Mouse (Mus musculus): ENCODE data around the gene Slamf9.

Slamf9 gene

DNA sequence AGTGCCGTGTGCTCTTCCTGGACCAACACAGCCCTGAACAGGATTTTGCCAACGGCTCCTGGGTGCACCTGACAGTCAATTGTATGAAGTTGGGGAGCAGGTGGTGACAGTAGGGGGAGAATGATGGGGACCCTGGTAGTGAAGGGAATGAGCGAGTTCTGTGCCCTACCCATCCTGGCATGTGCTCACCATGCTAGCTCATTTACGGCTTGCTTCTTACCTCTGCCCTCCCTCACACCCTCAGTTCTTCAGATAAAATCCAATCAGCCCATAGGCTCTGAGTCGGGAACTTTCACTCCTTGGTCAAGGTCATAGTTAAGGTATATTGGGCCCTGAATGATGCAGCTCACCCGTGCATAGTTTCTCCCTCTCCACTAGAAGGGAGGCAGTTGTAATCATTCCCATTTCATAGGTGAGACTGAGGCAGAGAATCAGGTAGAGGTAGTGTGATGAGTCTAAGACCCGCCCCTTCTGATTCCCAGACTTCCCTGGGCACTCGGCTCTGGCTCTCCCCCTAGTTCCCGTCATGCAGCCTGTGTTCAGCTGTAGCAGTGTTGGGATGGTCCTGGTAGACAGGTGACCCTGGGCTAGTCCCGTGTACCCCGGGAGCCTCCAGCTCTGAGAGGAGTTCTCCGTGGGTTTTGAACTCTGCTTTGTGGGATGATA, 14.6 kb downstream of the Slamf9 start:
- no peak for DNase-seq (ENCODE audit: low spot score in 2 of 2)

DNA sequence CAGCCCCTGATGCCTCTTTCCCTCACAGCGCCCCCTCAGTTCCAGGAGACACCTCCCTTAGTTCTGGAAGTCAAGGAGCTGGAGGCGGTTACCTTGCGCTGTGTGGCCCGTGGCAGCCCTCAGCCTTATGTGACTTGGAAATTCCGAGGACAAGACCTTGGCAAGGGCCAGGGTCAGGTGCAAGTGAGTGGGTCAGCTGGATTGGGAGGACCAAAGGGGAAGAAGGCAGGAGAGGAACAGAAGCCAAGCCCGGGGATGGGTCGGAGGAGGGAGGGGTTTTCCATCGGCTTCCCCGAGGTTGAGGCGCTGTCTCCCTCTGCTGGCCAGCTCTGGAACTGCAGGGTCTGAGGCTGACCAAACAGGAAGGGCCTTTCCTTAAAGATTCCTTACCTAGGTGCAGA, 15.1 kb downstream of the Slamf9 start:
- peak; percentile 64 to 79 for DNase-seq (ENCODE audit: low spot score in 2 of 2)

DNA sequence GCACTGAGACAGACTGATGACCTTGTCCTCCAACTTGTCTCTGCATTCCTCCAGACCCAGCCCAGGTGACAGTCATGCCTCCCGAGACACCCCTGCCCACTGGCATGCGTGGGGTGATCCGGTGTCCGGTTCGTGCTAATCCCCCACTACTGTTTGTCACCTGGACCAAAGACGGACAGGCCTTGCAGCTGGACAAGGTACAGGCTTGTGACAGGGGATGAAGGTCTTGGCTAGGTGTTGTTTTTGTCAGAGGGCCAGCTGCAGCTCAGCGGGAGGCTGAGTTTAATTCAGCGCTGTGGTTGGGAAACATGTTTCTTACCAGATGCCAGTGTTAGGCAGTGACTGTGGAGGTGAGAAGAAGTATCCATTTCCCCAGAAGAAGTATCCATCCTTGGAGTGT, 16.9 kb downstream of the Slamf9 start:
- no peak for DNase-seq (ENCODE audit: low spot score in 2 of 2)

DNA sequence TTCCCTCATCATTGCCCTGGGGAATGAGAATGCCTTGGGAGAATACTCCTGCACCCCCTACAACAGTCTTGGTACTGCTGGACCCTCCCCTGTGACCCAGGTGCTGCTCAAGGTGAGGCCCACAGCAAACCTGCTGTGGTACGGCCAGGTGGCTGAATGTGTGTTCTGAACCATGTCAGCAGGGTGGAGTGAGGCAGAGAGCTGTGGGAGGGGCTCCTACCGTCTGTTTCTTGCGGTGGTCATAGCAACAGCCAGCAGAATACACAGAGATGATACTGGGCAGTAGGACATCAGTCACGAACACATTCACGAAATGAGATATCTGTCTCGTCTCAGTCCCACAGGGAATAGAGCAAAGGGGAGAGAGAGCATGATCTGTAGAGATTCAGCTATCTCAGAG, 18.4 kb downstream of the Slamf9 start:
- no peak for DNase-seq (ENCODE audit: low spot score in 2 of 2)

DNA sequence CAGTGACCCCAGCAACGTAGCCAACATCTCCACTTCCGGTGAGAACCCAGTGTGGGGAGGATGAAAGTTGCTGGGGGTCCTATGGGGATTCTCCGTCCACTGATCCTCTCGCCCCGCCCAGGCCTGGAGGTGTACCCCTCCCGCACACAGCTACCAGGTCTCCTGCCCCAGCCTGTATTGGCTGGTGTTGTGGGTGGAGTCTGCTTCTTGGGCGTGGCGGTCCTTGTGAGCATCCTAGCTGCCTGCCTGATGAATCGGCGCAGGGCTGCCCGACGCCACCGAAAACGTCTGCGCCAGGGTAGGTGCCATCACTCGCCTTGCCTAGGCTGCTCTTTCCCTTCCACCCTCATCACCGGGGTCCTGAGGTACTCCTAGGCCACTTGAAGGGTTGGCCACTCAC, 20.9 kb downstream of the Slamf9 start:
- DNase-seq (ENCODE audit: low spot score in 2 of 2), result no peak

DNA sequence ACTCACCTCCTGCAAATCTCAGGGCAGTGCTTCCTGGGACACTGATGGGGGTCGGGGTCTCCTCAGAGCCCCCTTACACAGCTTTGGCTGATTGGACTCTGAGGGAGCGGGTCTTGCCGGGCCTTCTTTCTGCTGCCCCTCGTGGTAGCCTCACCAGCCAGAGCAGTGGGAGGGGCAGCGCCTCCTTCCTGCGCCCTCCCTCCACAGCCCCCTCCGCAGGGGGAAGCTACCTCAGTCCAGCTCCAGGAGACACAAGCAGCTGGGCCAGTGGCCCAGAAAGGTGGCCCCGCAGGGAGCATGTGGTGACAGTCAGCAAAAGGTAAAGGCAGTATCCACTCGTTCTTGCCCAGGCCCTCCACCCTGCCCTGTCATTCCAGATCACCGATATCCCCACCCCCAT, 22.3 kb downstream of the Slamf9 start:
- no peak for DNase-seq (ENCODE audit: low spot score in 2 of 2)

DNA sequence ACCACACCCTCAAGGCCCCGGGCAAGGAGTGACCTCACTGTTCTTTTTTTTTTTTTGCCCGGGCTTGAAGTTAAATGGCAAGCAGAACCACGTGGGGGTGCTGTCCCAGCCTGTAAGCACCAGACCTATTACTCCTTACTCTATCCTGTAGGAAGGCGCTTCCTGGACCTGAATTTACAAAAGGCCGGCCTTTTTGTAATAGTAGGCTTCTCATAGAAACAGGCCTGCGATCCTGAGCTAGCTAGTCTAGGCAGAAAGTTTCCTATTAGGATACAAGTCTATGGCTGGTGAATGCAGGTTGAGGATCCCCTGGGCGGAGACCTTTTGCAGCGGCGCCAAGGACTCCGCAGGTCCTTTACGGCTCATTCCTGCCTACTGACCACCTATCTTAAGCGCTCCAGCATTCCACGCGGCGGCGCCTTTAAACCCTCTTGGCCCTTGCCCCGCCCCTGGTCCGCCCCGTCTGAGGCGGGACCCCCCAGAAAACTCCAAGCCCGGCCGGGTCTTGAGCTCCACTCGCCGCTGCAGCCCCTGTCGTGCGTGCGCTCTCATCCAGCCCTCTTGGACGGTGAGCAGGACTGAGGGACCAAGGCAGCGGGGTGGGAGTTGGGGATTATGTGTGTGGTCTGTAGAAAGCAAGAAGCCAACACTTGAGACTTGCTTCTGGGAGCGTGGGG, 24.7 kb downstream of the Slamf9 start, which contains the start of gene Tagln2:
Tagln2 (plus strand) TSS at position 283 of the 677 bp plus-strand sequence.
- no peak for DNase-seq (ENCODE audit: low spot score in 2 of 2)

DNA sequence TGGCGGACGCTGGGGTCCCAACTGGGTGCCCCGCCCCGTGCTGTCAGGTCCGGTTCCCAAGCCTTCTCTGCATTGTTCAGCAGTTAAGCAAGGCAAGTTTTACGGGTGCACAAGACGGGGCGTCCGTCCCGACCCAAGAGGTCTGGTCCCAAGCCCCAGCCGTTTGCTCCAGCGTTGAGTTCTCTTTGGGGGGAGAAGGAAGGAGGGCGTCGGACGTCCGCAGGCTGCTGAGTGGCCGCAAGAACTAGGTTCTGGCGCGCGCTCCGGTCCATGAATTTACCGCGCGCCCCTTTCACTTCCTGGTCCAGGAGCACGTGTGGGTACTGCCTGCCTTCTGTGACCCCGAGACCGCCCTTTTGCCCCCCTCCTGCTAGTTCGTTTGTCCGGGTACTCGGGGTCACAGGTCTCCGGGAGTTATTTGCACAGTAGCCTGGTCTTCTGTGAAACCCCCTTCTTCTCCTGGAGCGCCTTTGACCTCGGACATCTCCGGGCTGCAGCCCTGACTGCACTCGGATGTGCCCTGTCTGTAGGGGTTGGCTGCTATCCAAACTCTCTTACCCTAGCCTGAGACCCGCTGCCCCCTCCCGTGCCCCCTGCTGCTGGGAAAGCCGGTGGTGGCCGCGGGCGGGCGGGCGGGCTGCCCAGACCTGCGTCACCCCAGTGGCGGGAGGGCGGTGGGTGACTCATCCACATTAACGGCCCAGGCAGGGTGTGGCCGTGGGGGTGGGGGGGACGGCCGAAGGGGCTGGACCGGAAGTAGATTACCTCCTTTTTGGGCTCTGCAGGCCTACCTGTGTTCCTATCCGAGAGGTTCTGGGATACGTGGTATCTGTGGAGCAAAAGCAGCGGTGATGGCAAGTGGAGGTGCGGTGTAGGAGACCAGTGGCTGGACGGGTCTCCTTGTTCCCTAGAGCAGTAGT, 25.6 kb downstream of the Slamf9 start:
- DNase-seq (ENCODE audit: low spot score in 2 of 2), result no peak

DNA sequence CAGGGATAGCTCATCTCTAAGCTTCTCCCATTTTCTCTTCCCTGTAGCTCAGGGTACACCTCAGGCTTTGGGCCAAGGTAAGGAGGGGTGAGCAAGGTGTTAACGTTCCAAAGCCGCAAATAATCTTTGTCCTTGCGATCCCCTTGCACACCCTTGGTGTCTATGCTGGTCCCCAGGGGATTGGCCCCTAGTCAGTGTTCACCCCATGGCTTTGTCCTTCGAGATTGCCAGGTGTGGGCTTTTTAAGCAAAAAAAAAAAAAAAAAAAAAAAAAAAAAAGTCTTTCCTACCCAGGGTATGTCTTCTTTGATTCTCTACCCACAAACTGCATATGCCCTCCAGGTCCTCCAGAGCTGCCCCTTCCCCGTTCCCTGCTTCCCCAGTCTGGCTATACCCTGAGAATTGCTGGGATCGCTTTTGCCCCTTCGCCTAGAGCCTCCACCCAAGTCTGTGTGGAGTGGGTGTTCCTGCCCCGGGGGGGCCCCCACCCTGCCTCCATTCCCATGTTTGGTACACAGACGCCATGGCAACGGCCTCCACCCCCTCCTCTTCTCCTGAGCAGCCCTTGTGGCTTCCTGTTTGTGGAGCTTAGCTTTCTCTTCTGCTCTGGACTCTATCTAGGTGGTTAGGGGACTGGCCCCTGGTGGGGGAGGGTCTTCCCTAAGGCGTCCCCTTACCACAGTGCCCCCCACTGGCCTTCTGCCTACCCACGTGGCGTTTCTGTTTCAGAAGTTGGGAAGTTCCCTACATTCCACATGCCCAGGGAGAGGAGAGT, 26.4 kb downstream of the Slamf9 start:
- no peak for DNase-seq (ENCODE audit: low spot score in 2 of 2)

DNA sequence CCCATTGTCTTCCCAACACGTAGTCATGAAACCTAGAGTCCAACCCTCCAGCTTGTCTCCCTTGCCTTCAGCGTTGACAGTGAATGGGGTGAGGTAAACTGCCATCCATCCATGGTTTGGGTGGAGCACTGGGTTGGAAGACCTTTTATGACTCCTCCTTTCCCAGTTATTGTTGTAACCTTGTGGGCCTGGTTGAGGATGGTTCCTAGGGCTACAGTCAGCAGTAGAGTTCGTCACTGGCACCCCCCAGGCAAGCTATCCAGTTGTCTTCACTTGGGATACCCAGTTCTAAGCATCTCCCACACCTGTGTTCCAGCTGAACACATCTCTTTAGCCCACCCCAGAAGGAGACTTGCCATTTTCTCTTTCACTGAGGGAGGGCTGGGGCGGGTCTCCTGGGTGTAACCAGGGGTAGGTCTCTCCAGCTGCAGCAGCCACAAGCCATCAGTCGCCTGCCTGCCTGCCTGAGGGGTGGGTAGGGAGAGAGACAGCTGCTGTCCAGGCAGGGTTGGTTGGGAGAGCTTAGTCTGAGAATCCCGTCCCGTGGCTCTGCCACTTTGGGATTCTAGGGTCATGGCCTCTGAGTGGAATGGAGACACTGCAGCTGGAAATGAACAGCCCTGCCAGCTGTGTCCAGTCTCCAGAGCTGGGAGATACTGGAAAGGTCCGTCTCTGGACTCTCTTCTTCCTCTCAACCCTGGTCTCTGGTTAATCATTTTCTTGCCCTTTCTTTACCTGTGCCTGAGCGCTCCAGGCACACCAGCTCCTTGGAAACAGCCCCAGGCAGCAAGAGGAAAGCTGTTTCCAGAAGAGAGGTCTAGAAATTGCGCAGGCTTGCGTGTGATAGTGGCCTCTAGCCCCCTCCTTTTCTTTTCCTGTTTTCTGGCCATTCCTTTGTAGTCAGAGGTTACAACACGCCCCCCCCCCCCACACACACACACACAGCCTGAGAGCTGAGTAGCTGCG, 27.3 kb downstream of the Slamf9 start:
- DNase-seq (ENCODE audit: low spot score in 2 of 2), result no peak

DNA sequence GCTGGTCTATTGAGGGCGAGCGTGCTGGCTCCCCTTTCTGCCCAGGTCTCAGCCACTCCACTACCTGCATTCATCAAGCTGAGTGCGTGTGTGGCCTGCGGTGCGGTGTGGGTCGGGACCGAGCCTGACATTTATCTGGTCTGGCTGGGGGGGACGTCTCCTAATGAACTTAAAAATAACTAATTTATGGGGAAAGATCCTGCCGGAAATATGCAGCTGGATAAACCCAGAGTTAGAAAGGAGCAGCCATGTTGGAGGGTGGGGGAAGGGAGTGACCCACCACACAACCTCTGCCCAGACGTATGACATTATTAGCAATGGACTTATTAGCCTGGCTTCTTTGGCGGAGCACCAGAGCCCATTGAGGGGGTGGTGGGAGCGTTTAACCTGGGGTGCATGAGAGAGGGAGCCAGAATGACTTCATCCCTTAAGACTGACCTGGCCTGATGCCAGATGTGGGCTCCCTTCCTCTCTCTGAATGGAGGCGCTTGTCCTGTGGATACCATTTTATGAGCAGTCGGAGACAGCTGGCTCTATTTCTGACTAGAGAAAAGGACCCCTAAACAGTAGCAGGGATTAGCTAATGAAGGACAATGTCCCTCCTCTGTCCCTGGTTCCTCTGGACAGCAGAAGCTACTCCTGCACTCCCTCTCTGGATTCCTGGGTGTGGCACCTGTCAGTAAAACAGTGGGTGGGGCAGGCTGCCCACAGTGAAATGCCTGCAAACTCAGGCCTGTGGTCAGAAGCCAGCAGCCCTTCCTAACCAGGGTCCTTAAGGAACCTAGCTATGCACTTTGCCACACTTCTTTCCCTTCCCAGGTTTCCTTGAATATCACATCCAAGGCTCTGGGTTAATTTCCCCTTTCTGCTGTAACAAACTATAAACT, 28.2 kb downstream of the Slamf9 start:
- DNase-seq (ENCODE audit: low spot score in 2 of 2), result no peak

DNA sequence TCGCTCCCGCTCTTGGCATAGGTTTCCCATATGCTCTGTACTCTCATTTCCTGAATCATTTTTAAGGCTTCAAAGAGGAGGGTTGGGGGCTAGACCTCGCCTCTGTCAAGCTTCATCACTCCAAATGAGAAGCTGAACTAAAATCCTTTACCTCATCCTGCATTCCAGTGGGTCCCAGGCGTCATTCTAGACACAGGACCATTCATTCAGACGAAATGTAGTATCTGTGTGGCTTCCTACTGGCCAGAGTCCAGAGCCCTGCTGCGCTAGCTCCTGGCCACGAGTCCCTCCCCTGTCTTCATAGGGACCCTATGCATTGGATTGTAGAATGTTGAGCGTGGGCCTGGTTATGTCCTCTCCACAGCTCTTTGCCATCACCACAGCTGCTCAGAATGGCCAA, 29.6 kb downstream of the Slamf9 start:
- no peak for DNase-seq (ENCODE audit: low spot score in 2 of 2)

DNA sequence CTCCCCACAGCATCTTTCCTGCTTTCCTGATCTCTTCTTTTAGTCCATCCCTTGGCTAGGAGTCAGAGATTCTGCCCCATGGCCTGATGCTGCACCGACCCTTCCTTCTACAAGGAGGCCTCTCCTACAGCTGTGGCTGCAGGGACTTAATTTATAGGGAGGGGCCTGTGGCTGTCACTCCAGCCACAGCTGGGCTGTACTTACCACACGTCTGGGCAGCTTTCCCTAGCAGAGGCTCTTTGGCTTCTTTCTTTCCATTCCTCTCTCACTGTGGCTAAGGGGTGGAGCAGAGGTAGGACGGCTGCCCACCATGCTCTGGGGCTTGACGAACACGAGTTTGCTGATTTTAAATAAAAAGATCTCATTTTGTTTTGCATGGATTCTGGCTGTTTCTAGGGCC, 31.8 kb downstream of the Slamf9 start:
- DNase-seq (ENCODE audit: low spot score in 2 of 2), result no peak

DNA sequence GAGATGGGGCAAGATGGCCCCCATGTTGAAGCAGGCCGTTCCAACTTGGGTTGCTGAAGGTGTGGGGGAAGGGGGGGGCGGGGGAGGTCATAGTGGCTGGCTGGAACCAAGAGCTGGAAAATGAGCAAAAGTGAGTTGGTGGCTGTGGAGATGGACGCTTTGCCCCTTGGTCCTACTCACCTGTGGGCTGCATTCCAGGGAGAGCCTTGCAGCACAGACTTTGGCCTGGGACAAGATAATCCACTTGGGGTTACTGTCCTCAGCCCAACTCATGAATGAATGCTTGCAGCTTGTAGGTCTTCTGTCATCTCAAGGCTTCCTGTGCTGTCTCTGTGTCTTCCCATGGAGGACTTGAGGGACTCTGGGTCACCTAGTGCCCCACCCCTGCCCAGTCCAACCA, 32.5 kb downstream of the Slamf9 start:
- DNase-seq (ENCODE audit: low spot score in 2 of 2), result no peak

DNA sequence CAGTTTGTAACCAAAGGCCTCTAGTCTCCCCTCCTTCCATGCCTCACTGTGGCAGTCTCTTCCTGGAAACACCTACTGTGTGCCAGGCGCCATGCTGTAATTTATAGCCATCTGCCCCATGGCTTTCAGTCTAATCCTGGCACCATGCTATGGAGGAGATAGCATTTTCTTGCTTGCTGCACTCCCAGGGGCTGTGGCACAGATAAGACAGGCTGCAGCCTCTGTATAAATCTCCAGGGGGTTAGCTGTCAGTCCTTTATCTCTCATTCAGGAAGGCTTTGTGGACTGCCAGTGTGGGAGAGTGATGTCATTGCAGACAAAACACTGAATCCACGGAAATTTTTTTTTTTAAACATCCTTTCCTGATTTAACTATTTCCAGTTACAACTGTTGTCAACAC, 33.0 kb downstream of the Slamf9 start:
- no peak for DNase-seq (ENCODE audit: low spot score in 2 of 2)

DNA sequence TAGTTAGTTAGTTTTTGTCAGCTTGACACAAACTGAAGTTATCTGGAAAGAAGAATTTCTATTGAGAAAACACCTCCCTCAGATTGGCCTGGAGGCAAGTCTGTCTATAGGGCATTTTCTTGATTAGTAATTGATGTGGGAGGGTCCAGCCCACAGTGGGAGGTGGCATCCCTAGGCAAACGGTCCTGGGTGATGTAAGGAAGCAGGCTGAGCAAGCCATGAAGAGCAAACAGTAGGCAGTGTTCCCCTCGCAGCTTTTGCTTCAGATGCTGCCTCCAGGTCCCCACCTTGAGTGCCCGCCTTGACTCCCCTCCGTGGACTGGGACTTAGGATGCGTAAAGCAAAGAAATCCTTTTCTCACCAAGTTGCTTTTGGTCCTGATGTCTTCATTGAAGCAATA, 34.1 kb downstream of the Slamf9 start:
- DNase-seq (ENCODE audit: low spot score in 2 of 2), result no peak

DNA sequence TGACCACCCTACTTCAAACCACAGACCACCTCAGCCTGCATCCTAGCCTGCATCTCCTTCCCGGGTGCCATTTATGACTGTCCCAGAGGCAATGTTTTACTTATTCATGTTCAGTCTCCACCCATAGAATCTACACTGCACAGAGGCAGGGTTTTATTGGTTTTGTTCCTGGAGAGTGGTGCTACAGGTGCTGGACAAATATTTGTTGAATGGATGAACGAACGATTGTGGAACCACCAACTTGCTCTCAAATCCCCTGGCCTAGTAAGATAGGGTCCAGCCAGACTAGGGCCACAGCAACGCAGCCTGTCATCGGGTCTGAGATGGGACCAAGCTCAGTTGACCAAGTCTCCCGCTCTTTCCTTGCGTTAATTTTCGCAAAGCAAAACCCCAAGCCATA, 34.8 kb downstream of the Slamf9 start:
- DNase-seq (ENCODE audit: low spot score in 2 of 2), result no peak

DNA sequence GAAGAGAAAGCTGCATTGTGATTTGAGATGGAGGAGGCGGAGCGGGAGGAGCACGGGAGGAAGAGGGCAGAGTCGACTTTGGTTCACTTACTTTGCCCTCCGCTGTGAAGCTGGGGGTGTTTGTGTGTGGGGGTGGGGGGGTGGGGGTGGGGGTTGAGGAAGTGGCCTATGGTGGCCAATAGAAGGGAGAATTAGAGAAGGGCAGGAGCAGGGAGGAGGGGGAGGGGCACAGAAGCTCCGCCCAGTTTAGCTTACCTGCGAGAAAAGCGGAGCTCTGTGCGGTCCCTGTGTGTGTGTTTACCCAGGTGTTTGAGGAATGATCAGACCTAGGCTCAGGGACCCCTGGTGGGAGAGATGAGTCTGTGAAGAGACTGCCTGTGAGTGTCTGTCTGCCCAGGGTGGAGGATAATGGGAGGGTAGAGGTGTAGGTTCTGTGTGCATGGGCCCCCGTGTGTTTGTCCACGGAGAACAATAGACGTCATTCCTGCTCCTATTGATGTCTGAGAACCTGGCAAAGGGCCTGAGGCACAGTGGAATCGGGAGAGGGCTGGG, 35.3 kb downstream of the Slamf9 start:
- DNase-seq (ENCODE audit: low spot score in 2 of 2), result no peak

DNA sequence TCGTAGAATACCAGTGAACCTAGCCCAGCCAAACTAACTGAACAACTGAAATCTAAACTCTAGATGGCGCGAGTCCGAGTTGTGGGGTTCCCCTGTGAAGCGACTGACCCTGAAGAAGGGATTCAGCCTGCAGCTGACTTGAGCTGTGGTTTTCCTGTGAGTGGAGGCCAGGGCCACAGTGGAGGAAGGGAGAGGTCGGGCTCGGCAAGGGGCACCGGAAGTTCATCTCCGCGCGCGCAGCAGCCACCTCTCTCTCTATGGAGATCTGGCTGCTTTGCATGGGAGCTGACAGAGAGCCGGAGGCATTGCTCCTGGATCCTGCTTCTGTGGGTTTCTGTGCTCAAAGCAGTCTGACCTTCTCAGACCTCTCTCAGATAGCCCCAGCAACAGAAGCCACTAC, 37.8 kb downstream of the Slamf9 start:
- DNase-seq (ENCODE audit: low spot score in 2 of 2), result no peak

Data from right cerebral cortex, postnatal 36 days (tissue).